Mouse (Mus musculus): ENCODE data around the gene Stil. TPM values are rescaled to one million over a fixed set of nuclear protein-coding genes. Genes with fewer than 3 reads are reported as not detected.

The Stil gene
- polyA plus RNA-seq, 1 experiment from 2014 or later: 0.61 TPM

DNA sequence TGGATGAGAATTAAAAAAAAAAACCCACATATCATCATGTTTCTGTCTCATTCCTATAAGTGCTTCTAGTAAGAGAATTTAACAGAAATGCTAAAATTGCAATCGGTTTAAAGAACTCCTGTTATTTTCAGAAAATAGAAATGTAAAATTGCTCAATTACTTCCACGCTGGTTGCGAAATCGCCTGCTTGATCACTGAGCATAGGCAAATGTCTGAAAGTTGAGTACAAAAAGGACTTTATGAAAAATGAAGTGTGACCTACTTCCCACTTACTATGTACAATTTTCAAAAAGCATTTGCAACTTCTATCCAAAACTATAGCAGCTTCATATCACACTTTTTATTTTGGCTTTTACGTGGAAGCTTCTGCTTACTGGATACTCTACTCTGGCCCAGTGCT, 29.2 kb upstream of the Stil start:
- Histone ChIP-seq H3K4me2 (replicated peaks; ENCODE audit: low read depth, low read length) (no peak overlapping the region), H3K27me3 (replicated peaks; ENCODE audit: insufficient read depth, low read length) (no peaks in the 10 kb centered on the region), H3K4me1 (ENCODE audit: insufficient read depth, low read depth, low read length) (no peaks in the 10 kb centered on the region), H3K9me3 (ENCODE audit: low read length) (no peaks in the 10 kb centered on the region), H3K4me3 (ENCODE audit: low read depth, low read length) (no peak overlapping the region), H3K36me3 (ENCODE audit: insufficient read depth, low read length) (peaks cover 9% of the 10 kb centered on the region; the same call in 1 of the 2 replicates), H3K9ac (replicated peaks; ENCODE audit: low read depth) (no peak overlapping the region), H3K27ac (ENCODE audit: low read length) (no peak overlapping the region)
- ATAC-seq: no peak
- no peak for TF ChIP-seq CTCF (IDR thresholded peaks at IDR 0.05)
- TF ChIP-seq EP300 (IDR thresholded peaks at IDR 0.05): no peak
- peak; percentile 85 for DNase-seq (ENCODE audit: low spot score)
- 55% methylated on average over 5 of the region's 5 CpGs for WGBS

DNA sequence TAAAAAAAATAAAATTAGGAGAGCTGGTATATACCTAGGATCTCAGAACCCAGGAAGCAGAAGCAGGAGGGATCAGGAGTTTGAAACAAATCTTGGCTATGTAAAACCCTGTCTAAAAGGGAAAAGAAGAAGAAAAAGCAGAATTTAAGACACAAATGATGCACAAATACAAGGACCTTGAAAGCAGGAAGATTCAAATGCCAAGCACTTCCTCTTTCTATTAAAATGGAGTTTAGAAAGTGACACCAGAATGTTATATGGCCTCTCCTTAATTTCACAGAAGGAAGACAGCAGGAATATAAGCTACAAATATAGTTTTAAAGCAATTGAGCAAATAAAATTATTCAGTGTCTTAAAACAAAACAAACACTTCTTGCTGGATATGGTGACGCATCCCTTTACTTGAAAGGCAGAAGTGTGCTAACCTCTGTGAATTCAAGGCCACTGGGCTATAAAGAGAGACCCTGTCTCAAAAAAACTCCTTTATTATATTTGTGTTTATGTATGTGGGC, 26.7 kb upstream of the Stil start:
- WGBS: 74% methylated on average over 1 of the region's 1 CpGs
- H3K4me1 ChIP-seq (ENCODE audit: insufficient read depth, low read depth, low read length): no peaks in the 10 kb centered on the region
- H3K4me2 ChIP-seq (replicated peaks; ENCODE audit: low read depth, low read length): no peak overlapping the region
- no peaks in the 10 kb centered on the region for H3K36me3 ChIP-seq (ENCODE audit: insufficient read depth, low read length)
- ATAC-seq (no peak), DNase-seq (ENCODE audit: low spot score) (no peak)
- H3K4me3 ChIP-seq (ENCODE audit: low read depth, low read length): no peak overlapping the region
- no peaks in the 10 kb centered on the region for H3K27me3 ChIP-seq (replicated peaks; ENCODE audit: insufficient read depth, low read length)
- no peak for TF ChIP-seq CTCF (IDR thresholded peaks at IDR 0.05)
- TF ChIP-seq EP300 (IDR thresholded peaks at IDR 0.05): no peak
- H3K27ac ChIP-seq (ENCODE audit: low read length): no peak overlapping the region
- no peaks in the 10 kb centered on the region for H3K9me3 ChIP-seq (ENCODE audit: low read length)
- H3K9ac ChIP-seq (replicated peaks; ENCODE audit: low read depth): no peak overlapping the region

- Histone ChIP-seq H3K27ac (ENCODE audit: low read length) (no peak overlapping the region), H3K4me3 (ENCODE audit: low read depth, low read length) (no peak overlapping the region), H3K36me3 (ENCODE audit: insufficient read depth, low read length) (no peaks in the 10 kb centered on the region), H3K27me3 (replicated peaks; ENCODE audit: insufficient read depth, low read length) (no peaks in the 10 kb centered on the region), H3K9ac (replicated peaks; ENCODE audit: low read depth) (no peak overlapping the region), H3K9me3 (ENCODE audit: low read length) (no peaks in the 10 kb centered on the region), H3K4me2 (replicated peaks; ENCODE audit: low read depth, low read length) (no peak overlapping the region), H3K4me1 (ENCODE audit: insufficient read depth, low read depth, low read length) (peaks cover 8% of the 10 kb centered on the region; the same call in 1 of the 2 replicates)
- TF ChIP-seq CTCF (IDR thresholded peaks at IDR 0.05) (no peak), EP300 (IDR thresholded peaks at IDR 0.05) (no peak)
- ATAC-seq: no peak
- 86% methylated on average over 1 of the region's 1 CpGs for WGBS
- no peak for DNase-seq (ENCODE audit: low spot score)
Observed at GRCm38 (mm10) chr4:114982619-114983018, 17.3 kb upstream of the Stil start.

DNA sequence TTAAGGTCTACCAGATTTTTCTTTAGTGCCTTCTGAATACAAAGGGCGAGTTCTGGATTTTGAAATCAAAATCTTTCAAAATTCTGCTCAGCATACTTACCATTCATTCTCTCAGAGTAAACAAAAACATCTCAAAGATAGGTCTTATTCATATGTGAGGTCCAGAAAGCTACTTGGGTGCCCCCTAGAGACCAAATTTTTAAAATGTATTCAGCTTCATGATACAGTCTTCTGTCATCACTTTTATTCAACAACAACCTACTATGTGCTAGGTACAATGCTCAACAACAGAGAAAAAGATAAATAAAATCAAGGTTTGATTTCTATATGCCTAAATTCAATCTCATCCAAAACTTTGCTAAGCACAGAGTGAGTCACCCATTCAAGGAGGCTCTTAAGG, 16.9 kb upstream of the Stil start:
- no peak overlapping the region for H3K4me2 ChIP-seq (replicated peaks; ENCODE audit: low read depth, low read length)
- H3K4me3 ChIP-seq (ENCODE audit: low read depth, low read length): no peak overlapping the region
- DNase-seq (ENCODE audit: low spot score) (peak; percentile 73), ATAC-seq (no peak)
- H3K9me3 ChIP-seq (ENCODE audit: low read length): no peaks in the 10 kb centered on the region
- H3K4me1 ChIP-seq (ENCODE audit: insufficient read depth, low read depth, low read length): peaks cover 8% of the 10 kb centered on the region; the same call in 1 of the 2 replicates
- peak; percentile 55 for TF ChIP-seq CTCF (IDR thresholded peaks at IDR 0.05)
- no peak for TF ChIP-seq EP300 (IDR thresholded peaks at IDR 0.05)
- H3K27me3 ChIP-seq (replicated peaks; ENCODE audit: insufficient read depth, low read length): no peaks in the 10 kb centered on the region
- 60% methylated on average over 1 of the region's 1 CpGs for WGBS
- H3K27ac ChIP-seq (ENCODE audit: low read length): no peak overlapping the region
- H3K9ac ChIP-seq (replicated peaks; ENCODE audit: low read depth): no peak overlapping the region
- no peaks in the 10 kb centered on the region for H3K36me3 ChIP-seq (ENCODE audit: insufficient read depth, low read length)

GRCm38 (mm10) chr4:114986211-114986590, 13.8 kb upstream of the Stil start:
- ATAC-seq (peak; percentile 4), DNase-seq (ENCODE audit: low spot score) (no peak)
- TF ChIP-seq CTCF (IDR thresholded peaks at IDR 0.05) (no peak), EP300 (IDR thresholded peaks at IDR 0.05) (no peak)
- no peaks in the 10 kb centered on the region for H3K27me3 ChIP-seq (replicated peaks; ENCODE audit: insufficient read depth, low read length)
- peak overlapping the region; percentile 93 for H3K4me3 ChIP-seq (ENCODE audit: low read depth, low read length)
- H3K27ac ChIP-seq (ENCODE audit: low read length): peak overlapping the region; percentile 99
- peak overlapping the region; percentile 87 for H3K9ac ChIP-seq (replicated peaks; ENCODE audit: low read depth)
- 2% methylated on average over 8 of the region's 8 CpGs for WGBS
- H3K36me3 ChIP-seq (ENCODE audit: insufficient read depth, low read length): no peaks in the 10 kb centered on the region
- H3K4me2 ChIP-seq (replicated peaks; ENCODE audit: low read depth, low read length): peak overlapping the region; percentile 64
- H3K4me1 ChIP-seq (ENCODE audit: insufficient read depth, low read depth, low read length): peaks cover 8% of the 10 kb centered on the region; the same call in 1 of the 2 replicates
- no peaks in the 10 kb centered on the region for H3K9me3 ChIP-seq (ENCODE audit: low read length)

GRCm38 (mm10) chr4:114986591-114987432, 13.1 kb upstream of the Stil start, which contains the start of gene Cmpk1:
Gene Cmpk1 (minus strand): TSS chr4:114987241.
- 1% methylated on average over 69 of the region's 93 CpGs for WGBS
- TF ChIP-seq CTCF (IDR thresholded peaks at IDR 0.05): no peak
- peak; percentile 95 for DNase-seq (ENCODE audit: low spot score)
- Histone ChIP-seq H3K4me2 (replicated peaks; ENCODE audit: low read depth, low read length) (peak within 1 kb of the TSS; percentile 64), H3K4me3 (ENCODE audit: low read depth, low read length) (peak within 1 kb of the TSS; percentile 93), H3K9ac (replicated peaks; ENCODE audit: low read depth) (peak within 1 kb of the TSS; percentile 87), H3K4me1 (ENCODE audit: insufficient read depth, low read depth, low read length) (peaks cover 8% of the 10 kb centered on the region; the same call in 1 of the 2 replicates), H3K27ac (ENCODE audit: low read length) (peak within 1 kb of the TSS; percentile 99), H3K27me3 (replicated peaks; ENCODE audit: insufficient read depth, low read length) (no peaks in the 10 kb centered on the region), H3K36me3 (ENCODE audit: insufficient read depth, low read length) (no peaks in the 10 kb centered on the region), H3K9me3 (ENCODE audit: low read length) (no peaks in the 10 kb centered on the region)
- ATAC-seq: peak; percentile 96
